Mouse (Mus musculus) neutrophil, adult 5-6 weeks (primary cell): Measurements from ENCODE around the gene Tecpr2. TPM values are rescaled to one million over a fixed set of nuclear protein-coding genes. Genes with fewer than 3 reads are reported as not detected.
A peak's percentile ranks its signal among the peaks of the same experiment; 100 is the strongest.

Source experiments
- ATAC-seq: fragments of 151-379, 151-347 bp; 2 replicates; pipeline ENCODE4 v1.8.0; 2017; ENCODE audit warnings: mild to moderate bottlenecking, moderate TSS enrichment; ENCODE audit not compliant: insufficient number of reproducible peaks, poor library complexity, low FRiP score, severe bottlenecking; ENCODE audit errors: extremely low read depth
- total RNA-seq: library from RNA; stranded (forward); fragments of 200-1000 nt; gene quantifications from 2 replicates; pipeline ENCODE4 v1.2.3, GENCODE M21; 2017

Tecpr2 gene
- total RNA-seq, 1 experiment from 2014 or later, result 4.9 TPM

- ATAC-seq, result peak; percentile 78
Observed at GRCm38 (mm10) chr12:110991361-110992127, 102.5 kb downstream of the Tecpr2 start.

- ATAC-seq, result peak; percentile 76
Observed at GRCm38 (mm10) chr12:110992128-110992553, 103.1 kb downstream of the Tecpr2 start.

- ATAC-seq, result no peak
Observed at GRCm38 (mm10) chr12:110992771-110993170, 103.7 kb downstream of the Tecpr2 start.

GRCm38 (mm10) chr12:110993226-110993625, 104.2 kb downstream of the Tecpr2 start:
- no peak for ATAC-seq

GRCm38 (mm10) chr12:110994666-110995065, 105.6 kb downstream of the Tecpr2 start:
- ATAC-seq, result no peak

GRCm38 (mm10) chr12:110998092-110998491, 109.0 kb downstream of the Tecpr2 start:
- no peak for ATAC-seq

- ATAC-seq, result no peak
Observed at GRCm38 (mm10) chr12:110999820-111000219, 110.8 kb downstream of the Tecpr2 start.

GRCm38 (mm10) chr12:111000956-111001355, 111.9 kb downstream of the Tecpr2 start:
- ATAC-seq, result no peak

GRCm38 (mm10) chr12:111004142-111004541, 115.1 kb downstream of the Tecpr2 start:
- ATAC-seq, result no peak

- no peak for ATAC-seq
Observed at GRCm38 (mm10) chr12:111005803-111006202, 116.7 kb downstream of the Tecpr2 start.

GRCm38 (mm10) chr12:111006339-111006738, 117.3 kb downstream of the Tecpr2 start:
- no peak for ATAC-seq

GRCm38 (mm10) chr12:111007134-111008103, 118.4 kb downstream of the Tecpr2 start:
- peak; percentile 57 for ATAC-seq

GRCm38 (mm10) chr12:111008500-111009490, 119.7 kb downstream of the Tecpr2 start:
- no peak for ATAC-seq

GRCm38 (mm10) chr12:111009615-111010257, 120.7 kb downstream of the Tecpr2 start:
- no peak for ATAC-seq

- no peak for ATAC-seq
Observed at GRCm38 (mm10) chr12:111016807-111017206, 127.7 kb downstream of the Tecpr2 start.

GRCm38 (mm10) chr12:111018068-111018467, 129.0 kb downstream of the Tecpr2 start:
- no peak for ATAC-seq

- no peak for ATAC-seq
Observed at GRCm38 (mm10) chr12:111019086-111019485, 130.0 kb downstream of the Tecpr2 start.

GRCm38 (mm10) chr12:111021138-111021537, 132.1 kb downstream of the Tecpr2 start:
- ATAC-seq, result no peak
